Mouse (Mus musculus) ES-Bruce4 (cell line): Measurements from ENCODE around the gene Bahd1.

Experiments used
- CTCF ChIP-seq: IDR thresholded peaks from one replicate; pipeline ENCODE4 v1.8.1; 2011; ENCODE audit warnings: low read depth, low read length
- EP300 ChIP-seq: IDR thresholded peaks from 2 replicates; pipeline ENCODE4 v1.6.1; 2011; ENCODE audit warnings: low read depth, low read length; ENCODE audit not compliant: insufficient read depth

DNA sequence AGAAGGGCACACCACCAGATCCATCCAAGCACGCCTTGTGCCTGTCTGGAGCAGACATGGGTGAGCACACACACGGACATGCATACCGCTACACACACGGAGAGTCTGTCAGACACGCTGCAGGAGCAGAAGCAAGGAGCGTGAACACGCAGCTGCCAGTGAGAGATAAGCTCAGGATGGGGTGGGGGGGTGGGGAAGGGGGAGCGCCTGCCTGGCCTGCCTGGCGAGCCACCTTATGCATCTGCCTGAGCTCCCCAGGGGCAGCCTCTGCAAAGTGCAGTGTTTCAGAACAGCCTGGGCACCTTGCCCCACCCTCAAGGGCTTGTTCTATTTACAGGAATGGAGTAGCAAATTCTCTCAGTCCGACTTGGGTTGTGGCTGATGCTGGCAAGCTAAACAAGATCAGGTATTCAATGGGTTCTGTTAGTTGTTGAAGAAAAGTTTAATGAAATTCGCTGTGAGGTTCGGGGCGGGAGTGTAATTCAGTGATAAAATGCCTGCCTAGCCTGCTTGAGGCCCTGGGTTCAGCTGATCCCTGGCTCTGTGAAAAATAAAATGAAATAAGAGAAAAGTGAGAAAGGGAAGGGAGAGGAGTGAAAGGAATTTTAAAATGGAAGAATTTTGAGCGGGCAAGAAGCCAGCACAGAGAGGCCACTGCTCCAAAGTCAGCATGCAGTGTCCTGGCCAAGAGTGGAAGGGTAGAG is 12.2 kb upstream of the Bahd1 start:
- TF ChIP-seq EP300, result no peak
- TF ChIP-seq CTCF, result no peak
